Mouse (Mus musculus): ENCODE results near the gene Arntl2. TPM values are rescaled to one million over a fixed set of nuclear protein-coding genes. Genes with fewer than 3 reads are reported as not detected.
"Not testable (repeated sequence)": the region's sequence is repeated elsewhere in the genome, so short reads cannot be mapped to it uniquely, and the experiment has no call there.

Arntl2 gene
- polyA plus RNA-seq, 1 experiment from 2014 or later, result 0.70 TPM

DNA sequence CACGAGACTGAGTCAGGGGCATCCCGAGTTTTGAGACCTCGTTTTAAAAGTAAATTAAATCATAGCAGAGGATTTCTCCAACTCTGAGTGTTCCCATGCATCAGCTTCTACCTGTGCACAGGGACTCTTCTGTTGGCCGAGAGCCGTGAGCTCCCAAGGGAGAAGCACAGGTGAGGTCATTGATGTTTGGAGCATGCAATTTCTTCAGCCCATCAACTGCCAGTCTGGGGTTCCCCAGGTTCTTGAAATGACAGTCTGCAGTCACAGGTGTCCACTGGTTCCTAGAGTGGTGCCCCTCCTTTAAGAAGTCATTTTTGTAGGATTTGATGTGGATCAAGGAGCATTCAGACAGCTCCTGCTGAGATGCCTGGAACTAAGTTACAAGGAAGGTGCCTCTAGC is 25.0 kb upstream of the Arntl2 start:
- H3K36me3 ChIP-seq (ENCODE audit: control insufficient read depth, insufficient read depth, low read length), result peaks cover 5% of the 10 kb centered on the region; the same call in 1 of the 2 replicates
- H3K9ac ChIP-seq (ENCODE audit: low read depth, low read length), result no peak overlapping the region

DNA sequence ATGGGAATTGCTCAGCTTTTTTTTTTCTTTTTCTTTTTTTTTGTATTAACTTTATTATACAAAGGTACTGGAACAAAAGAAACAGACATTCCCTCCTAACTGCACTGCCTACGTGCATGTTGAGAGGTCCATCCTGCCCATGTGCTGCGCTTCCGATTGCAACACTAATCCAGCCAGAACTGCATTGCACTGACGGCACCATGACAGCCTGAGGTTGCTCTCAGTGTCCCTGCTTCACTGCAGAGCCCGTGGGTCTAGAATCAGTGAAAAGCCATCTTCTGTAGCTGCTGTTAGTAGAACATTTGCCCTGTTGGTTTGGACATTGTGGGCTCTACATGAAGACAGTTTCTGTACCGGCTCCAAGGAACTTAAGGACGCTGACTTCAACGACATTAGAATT is 20.0 kb upstream of the Arntl2 start:
- 66% methylated on average over 8 of the region's 8 CpGs for WGBS
- not testable (repeated sequence) for ATAC-seq (replicated peaks; ENCODE audit: low FRiP score); H3K4me1 ChIP-seq (replicated peaks; ENCODE audit: control insufficient read depth, insufficient read depth, low read length); H3K4me3 ChIP-seq (ENCODE audit: low read depth, low read length); H3K27ac ChIP-seq (ENCODE audit: low read depth, low read length); H3K27me3 ChIP-seq (replicated peaks; ENCODE audit: control insufficient read depth, insufficient read depth, low read length); H3K36me3 ChIP-seq (ENCODE audit: control insufficient read depth, insufficient read depth, low read length); H3K9ac ChIP-seq (ENCODE audit: low read depth, low read length); H3K4me2 ChIP-seq; DNase-seq (ENCODE audit: low spot score); H3K9me3 ChIP-seq (ENCODE audit: control insufficient read depth, low read length)

More for the DNA sequence above, 25.0 kb upstream of the Arntl2 start:
- Histone ChIP-seq H3K4me2 (no peak overlapping the region), H3K9me3 (ENCODE audit: control insufficient read depth, low read length) (no peaks in the 10 kb centered on the region), H3K27me3 (replicated peaks; ENCODE audit: control insufficient read depth, insufficient read depth, low read length) (no peaks in the 10 kb centered on the region), H3K27ac (ENCODE audit: low read depth, low read length) (no peak overlapping the region), H3K4me3 (ENCODE audit: low read depth, low read length) (no peak overlapping the region), H3K4me1 (replicated peaks; ENCODE audit: control insufficient read depth, insufficient read depth, low read length) (no peaks in the 10 kb centered on the region)
- WGBS, result 83% methylated on average over 5 of the region's 5 CpGs
- no peak for ATAC-seq (replicated peaks; ENCODE audit: low FRiP score)
- DNase-seq (ENCODE audit: low spot score), result no peak

GRCm38 (mm10) chr6:146776610-146777389 is 19.1 kb upstream of the Arntl2 start:
- Histone ChIP-seq H3K27me3 (replicated peaks; ENCODE audit: control insufficient read depth, insufficient read depth, low read length) (no peaks in the 10 kb centered on the region), H3K36me3 (ENCODE audit: control insufficient read depth, insufficient read depth, low read length) (0 out of 2 replicates have a peak, but pooled peaks cover 2% of the 10 kb centered on the region), H3K4me3 (ENCODE audit: low read depth, low read length) (no peak overlapping the region), H3K4me2 (no peak overlapping the region), H3K9me3 (ENCODE audit: control insufficient read depth, low read length) (no peaks in the 10 kb centered on the region), H3K27ac (ENCODE audit: low read depth, low read length) (no peak overlapping the region), H3K9ac (ENCODE audit: low read depth, low read length) (no peak overlapping the region), H3K4me1 (replicated peaks; ENCODE audit: control insufficient read depth, insufficient read depth, low read length) (peaks cover 7% of the 10 kb centered on the region)
- ATAC-seq (replicated peaks; ENCODE audit: low FRiP score), result peak; percentile 75
- 26% methylated on average over 2 of the region's 2 CpGs for WGBS
- no peak for DNase-seq (ENCODE audit: low spot score)

DNA sequence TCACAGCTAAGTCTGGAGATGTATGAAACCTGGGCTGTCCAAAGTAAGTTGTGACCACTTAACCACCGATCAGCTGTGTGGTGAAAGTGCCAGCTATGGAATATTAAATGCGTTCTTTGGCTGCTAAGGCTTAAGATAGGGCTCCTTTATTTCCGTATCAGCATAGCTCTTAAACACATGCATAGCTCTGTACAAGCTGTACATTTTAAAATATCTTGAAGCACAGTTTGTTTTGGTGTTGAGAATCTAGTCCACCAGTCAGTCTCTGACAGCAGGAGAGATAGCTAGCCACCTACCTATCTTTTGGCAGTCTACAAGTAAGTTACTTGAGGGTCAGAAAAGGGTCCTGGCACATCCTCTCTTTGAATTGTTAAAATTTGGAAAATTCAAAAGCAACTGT is 17.8 kb upstream of the Arntl2 start:
- Histone ChIP-seq H3K36me3 (ENCODE audit: control insufficient read depth, insufficient read depth, low read length) (0 out of 2 replicates have a peak, but pooled peaks cover 2% of the 10 kb centered on the region), H3K9ac (ENCODE audit: low read depth, low read length) (no peak overlapping the region), H3K4me3 (ENCODE audit: low read depth, low read length) (no peak overlapping the region), H3K9me3 (ENCODE audit: control insufficient read depth, low read length) (no peaks in the 10 kb centered on the region), H3K27ac (ENCODE audit: low read depth, low read length) (no peak overlapping the region), H3K27me3 (replicated peaks; ENCODE audit: control insufficient read depth, insufficient read depth, low read length) (no peaks in the 10 kb centered on the region), H3K4me1 (replicated peaks; ENCODE audit: control insufficient read depth, insufficient read depth, low read length) (peaks cover 7% of the 10 kb centered on the region), H3K4me2 (no peak overlapping the region)
- no peak for DNase-seq (ENCODE audit: low spot score)
- WGBS, result 87% methylated on average over 3 of the region's 3 CpGs
- ATAC-seq (replicated peaks; ENCODE audit: low FRiP score), result no peak

- no peaks in the 10 kb centered on the region for H3K36me3 ChIP-seq (ENCODE audit: control insufficient read depth, insufficient read depth, low read length)
- no peak for ATAC-seq (replicated peaks; ENCODE audit: low FRiP score)
- WGBS, result 80% methylated on average over 3 of the region's 3 CpGs
- no peak overlapping the region for H3K4me3 ChIP-seq (ENCODE audit: low read depth, low read length)
- H3K27ac ChIP-seq (ENCODE audit: low read depth, low read length), result no peak overlapping the region
- no peak overlapping the region for H3K9ac ChIP-seq (ENCODE audit: low read depth, low read length)
- no peaks in the 10 kb centered on the region for H3K9me3 ChIP-seq (ENCODE audit: control insufficient read depth, low read length)
- no peaks in the 10 kb centered on the region for H3K27me3 ChIP-seq (replicated peaks; ENCODE audit: control insufficient read depth, insufficient read depth, low read length)
- no peak for DNase-seq (ENCODE audit: low spot score)
- H3K4me1 ChIP-seq (replicated peaks; ENCODE audit: control insufficient read depth, insufficient read depth, low read length), result peaks cover 4% of the 10 kb centered on the region
- H3K4me2 ChIP-seq, result no peak overlapping the region
Observed at GRCm38 (mm10) chr6:146781566-146781965, 14.3 kb upstream of the Arntl2 start.

DNA sequence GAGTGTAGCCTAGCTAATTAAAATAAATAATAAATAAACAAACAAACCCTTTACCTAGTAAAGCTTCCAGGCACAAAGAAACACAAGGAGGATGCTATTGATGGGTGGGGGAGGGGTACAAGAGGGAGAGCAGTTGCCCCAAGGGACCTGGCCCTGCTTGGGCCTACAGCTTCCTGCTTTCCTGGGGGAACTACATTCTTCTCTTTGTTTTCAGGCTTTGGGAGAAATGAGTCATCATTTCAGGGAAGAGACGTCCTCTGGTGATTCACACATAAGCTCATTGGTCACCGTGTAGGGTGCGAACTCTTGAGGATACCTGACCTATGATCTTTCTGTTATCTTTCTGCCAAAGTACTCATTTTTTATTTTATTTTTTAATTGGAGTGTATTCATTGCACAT is 2.3 kb upstream of the Arntl2 start:
- Histone ChIP-seq H3K4me2 (no peak overlapping the region), H3K36me3 (ENCODE audit: control insufficient read depth, insufficient read depth, low read length) (no peaks in the 10 kb centered on the region), H3K4me1 (replicated peaks; ENCODE audit: control insufficient read depth, insufficient read depth, low read length) (peaks cover 7% of the 10 kb centered on the region; the same call in 1 of the 2 replicates), H3K27ac (ENCODE audit: low read depth, low read length) (no peak overlapping the region), H3K9me3 (ENCODE audit: control insufficient read depth, low read length) (no peaks in the 10 kb centered on the region), H3K27me3 (replicated peaks; ENCODE audit: control insufficient read depth, insufficient read depth, low read length) (peaks cover 18% of the 10 kb centered on the region; the same call in 1 of the 2 replicates), H3K4me3 (ENCODE audit: low read depth, low read length) (no peak overlapping the region), H3K9ac (ENCODE audit: low read depth, low read length) (no peak overlapping the region)
- DNase-seq (ENCODE audit: low spot score) (no peak), ATAC-seq (replicated peaks; ENCODE audit: low FRiP score) (no peak)
- 53% methylated on average over 3 of the region's 3 CpGs for WGBS

DNA sequence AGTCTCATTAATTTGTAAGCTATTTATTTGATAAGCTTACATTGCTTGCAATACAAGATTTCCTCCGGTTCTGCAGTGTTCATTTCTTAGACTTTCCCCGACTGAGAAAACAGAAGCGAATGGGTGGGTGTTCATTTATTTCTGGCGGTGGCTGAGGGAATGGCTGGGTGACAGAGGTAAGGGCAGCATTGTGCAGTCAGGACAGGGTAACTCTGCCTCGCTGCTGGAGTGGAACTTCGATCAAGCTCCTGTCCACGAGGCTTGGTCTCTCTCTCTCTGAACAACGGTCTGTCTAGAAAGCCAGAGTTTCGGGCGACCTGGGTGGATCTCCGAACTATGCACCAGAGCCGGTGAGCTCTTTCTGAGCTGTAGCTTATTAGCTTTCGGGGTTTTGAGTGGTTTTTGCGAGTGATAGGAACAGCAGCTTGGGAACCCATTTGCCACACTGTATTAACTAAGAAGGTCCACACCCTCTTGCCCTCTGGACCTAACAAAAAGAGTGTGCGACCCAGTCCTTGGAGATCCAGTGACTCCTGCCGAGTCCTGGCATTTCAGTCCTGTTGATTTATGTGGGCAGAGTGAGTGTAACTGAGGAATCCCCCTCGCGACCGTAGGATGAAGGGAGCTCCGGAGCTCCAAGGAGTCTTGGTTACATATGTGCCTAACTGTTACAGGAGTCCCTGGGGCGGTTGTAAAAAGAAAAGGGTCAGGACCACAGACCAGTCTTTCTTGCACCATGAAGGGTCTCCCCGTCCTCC is 510 bp upstream of the Arntl2 start:
- H3K27me3 ChIP-seq (replicated peaks; ENCODE audit: control insufficient read depth, insufficient read depth, low read length), result peaks cover 18% of the 10 kb centered on the region; the same call in 1 of the 2 replicates
- H3K4me2 ChIP-seq, result peak overlapping the region; percentile 89
- WGBS, result 16% methylated on average over 22 of the region's 22 CpGs
- ATAC-seq (replicated peaks; ENCODE audit: low FRiP score) (peak; percentile 8; the same call in 1 of the 2 replicates), DNase-seq (ENCODE audit: low spot score) (no peak)
- peak overlapping the region; percentile 43; the same call in 1 of the 2 replicates for H3K9ac ChIP-seq (ENCODE audit: low read depth, low read length)
- H3K4me1 ChIP-seq (replicated peaks; ENCODE audit: control insufficient read depth, insufficient read depth, low read length), result peaks cover 7% of the 10 kb centered on the region; the same call in 1 of the 2 replicates
- no peak overlapping the region for H3K27ac ChIP-seq (ENCODE audit: low read depth, low read length)
- H3K36me3 ChIP-seq (ENCODE audit: control insufficient read depth, insufficient read depth, low read length), result no peaks in the 10 kb centered on the region
- peak overlapping the region; percentile 55 for H3K4me3 ChIP-seq (ENCODE audit: low read depth, low read length)
- no peaks in the 10 kb centered on the region for H3K9me3 ChIP-seq (ENCODE audit: control insufficient read depth, low read length)

- 58% methylated on average over 5 of the region's 5 CpGs for WGBS
- no peaks in the 10 kb centered on the region for H3K9me3 ChIP-seq (ENCODE audit: control insufficient read depth, low read length)
- no peak overlapping the region for H3K4me3 ChIP-seq (ENCODE audit: low read depth, low read length)
- DNase-seq (ENCODE audit: low spot score), result no peak
- no peak overlapping the region for H3K9ac ChIP-seq (ENCODE audit: low read depth, low read length)
- peaks cover 7% of the 10 kb centered on the region; the same call in 1 of the 2 replicates for H3K4me1 ChIP-seq (replicated peaks; ENCODE audit: control insufficient read depth, insufficient read depth, low read length)
- H3K4me2 ChIP-seq, result no peak overlapping the region
- no peaks in the 10 kb centered on the region for H3K36me3 ChIP-seq (ENCODE audit: control insufficient read depth, insufficient read depth, low read length)
- H3K27me3 ChIP-seq (replicated peaks; ENCODE audit: control insufficient read depth, insufficient read depth, low read length), result peaks cover 18% of the 10 kb centered on the region; the same call in 1 of the 2 replicates
- ATAC-seq (replicated peaks; ENCODE audit: low FRiP score), result no peak
- H3K27ac ChIP-seq (ENCODE audit: low read depth, low read length), result no peak overlapping the region
Observed at GRCm38 (mm10) chr6:146797446-146797845, 1.6 kb downstream of the Arntl2 start.
